Mouse (Mus musculus) CH12.LX (cell line): ENCODE results near the gene C1ql3.

Experiments used
- CHD1 ChIP-seq: IDR thresholded peaks from 2 replicates; pipeline ENCODE4 v1.6.1; 2012; ENCODE audit warnings: low read depth, low read length, improper control_type of control experiment, inconsistent platforms
- CHD2 ChIP-seq: IDR thresholded peaks from 2 replicates; pipeline ENCODE4 v1.6.1; 2011; ENCODE audit warnings: low read length, improper control_type of control experiment
- ELF1 ChIP-seq: IDR thresholded peaks from 2 replicates; pipeline ENCODE4 v1.6.1; 2014; ENCODE audit warnings: low read depth, mild to moderate bottlenecking, inconsistent platforms, low read length, improper control_type of control experiment
- POLR2A ChIP-seq: IDR thresholded peaks from 2 replicates; pipeline ENCODE4 v1.6.1; 2011; ENCODE audit warnings: low read depth, mild to moderate bottlenecking, improper control_type of control experiment, low read length
- POLR2AphosphoS2 ChIP-seq: IDR thresholded peaks from 2 replicates; pipeline ENCODE4 v1.6.1; 2011; ENCODE audit warnings: low read depth, low read length, improper control_type of control experiment
- RCOR1 ChIP-seq: conservative IDR thresholded peaks from 2 replicates; pipeline ENCODE4 v1.6.1; 2012; ENCODE audit warnings: low read depth, mild to moderate bottlenecking, inconsistent platforms, low read length, improper control_type of control experiment
- TCF12 ChIP-seq: IDR thresholded peaks from 2 replicates; pipeline ENCODE4 v1.6.1; 2014; ENCODE audit warnings: low read depth, mild to moderate bottlenecking, inconsistent platforms, low read length, improper control_type of control experiment
- ZKSCAN1 ChIP-seq: IDR thresholded peaks from 2 replicates; pipeline ENCODE4 v1.6.1; 2012; ENCODE audit warnings: low read depth, inconsistent platforms, low read length, improper control_type of control experiment, borderline replicate concordance

DNA sequence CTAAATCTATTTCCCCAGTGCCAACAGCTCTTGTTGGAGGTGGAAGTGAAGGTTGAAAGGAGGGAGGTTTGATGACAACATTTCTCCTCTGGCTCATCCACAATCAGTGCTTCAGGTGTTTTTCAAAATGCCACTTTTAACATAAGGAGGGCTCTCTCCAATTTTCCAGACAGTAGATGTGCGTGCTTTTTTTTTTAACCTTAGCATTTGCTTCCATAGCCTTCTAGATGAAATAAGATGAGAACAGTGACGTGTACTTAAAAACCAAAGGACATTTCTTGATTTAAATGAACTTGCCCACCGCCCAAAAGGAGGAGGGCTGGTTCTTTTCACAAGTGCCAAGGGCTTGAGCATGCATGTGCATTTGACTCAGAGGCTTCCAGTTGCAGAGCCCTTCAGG lies 367 bp upstream of the C1ql3 start:
- TF ChIP-seq CHD2: no peak
- TF ChIP-seq TCF12: no peak
- no peak for TF ChIP-seq POLR2A
- TF ChIP-seq ELF1: no peak
- no peak for TF ChIP-seq ZKSCAN1
- no peak for TF ChIP-seq POLR2AphosphoS2
- TF ChIP-seq CHD1: no peak
- no peak for TF ChIP-seq RCOR1
